Mouse (Mus musculus): ENCODE measurements around the gene Stra6.

GRCm38 (mm10) chr9:58172863-58173262, 109.3 kb downstream of the Stra6 start:
- TF ChIP-seq CTCF (IDR thresholded peaks at IDR 0.05; ENCODE audit: borderline replicate concordance, insufficient read depth, low read length), result no peak
- no peak for TF ChIP-seq POLR2A (IDR thresholded peaks at IDR 0.05; ENCODE audit: low read depth, low read length)
